Mouse (Mus musculus) heart, adult 2 months (tissue): Measurements from ENCODE around the gene Clic6.

ENCODE experiments used
- CTCF ChIP-seq: fragments of 200-600 bp; IDR thresholded peaks from 2 replicates; pipeline ENCODE4 v1.8.1; 2022; ENCODE audit warnings: antibody characterized with exemption, mild to moderate bottlenecking, moderate library complexity
- EP300 ChIP-seq: fragments of 200-500 bp; IDR thresholded peaks from 2 replicates; pipeline ENCODE4 v1.6.1; 2011; ENCODE audit warnings: low read depth, low read length, control low read depth; ENCODE audit not compliant: insufficient read depth
- POLR2A ChIP-seq: fragments of 200-500 bp; IDR thresholded peaks from 2 replicates; pipeline ENCODE4 v1.6.1; 2011; ENCODE audit warnings: mild to moderate bottlenecking, low read depth, low read length, control low read depth; ENCODE audit not compliant: insufficient read depth

- TF ChIP-seq CTCF: no peak
- TF ChIP-seq EP300: no peak
- TF ChIP-seq POLR2A: no peak
Observed at GRCm38 (mm10) chr16:92442150-92442549, 43.4 kb upstream of the Clic6 start.
